Mouse (Mus musculus): ENCODE measurements around the gene Pcid2.

GRCm38 (mm10) chr8:13124897-13125296, 19.6 kb upstream of the Pcid2 start:
- TF ChIP-seq POLR2A (IDR thresholded peaks at IDR 0.05; ENCODE audit: borderline replicate concordance, insufficient read depth, low read length) (no peak), CTCF (IDR thresholded peaks at IDR 0.05; ENCODE audit: borderline replicate concordance, insufficient read depth, low read depth, low read length) (no peak)
